Mouse (Mus musculus) bone marrow, adult 2 months (tissue): ENCODE results near the gene Arhgap23.

Experiments used
- CTCF ChIP-seq: fragments of 200-500 bp; IDR thresholded peaks from 2 replicates; pipeline ENCODE4 v1.5.1; 2011; ENCODE audit warnings: low read length, control low read depth; ENCODE audit not compliant: control insufficient read depth, insufficient read depth
- POLR2A ChIP-seq: fragments of 200-500 bp; IDR thresholded peaks from 2 replicates; pipeline ENCODE4 v1.6.1; 2011; ENCODE audit warnings: low read depth, mild to moderate bottlenecking, control low read depth, low read length, borderline replicate concordance; ENCODE audit not compliant: control insufficient read depth

- TF ChIP-seq CTCF (no peak), POLR2A (no peak)
These were observed 105.2 kb downstream of the Arhgap23 start for GRCm38 (mm10) chr11:97520541-97520940.
